23 mouse cellular contexts compared by ENCODE assay signal in the genomic region with DNA sequence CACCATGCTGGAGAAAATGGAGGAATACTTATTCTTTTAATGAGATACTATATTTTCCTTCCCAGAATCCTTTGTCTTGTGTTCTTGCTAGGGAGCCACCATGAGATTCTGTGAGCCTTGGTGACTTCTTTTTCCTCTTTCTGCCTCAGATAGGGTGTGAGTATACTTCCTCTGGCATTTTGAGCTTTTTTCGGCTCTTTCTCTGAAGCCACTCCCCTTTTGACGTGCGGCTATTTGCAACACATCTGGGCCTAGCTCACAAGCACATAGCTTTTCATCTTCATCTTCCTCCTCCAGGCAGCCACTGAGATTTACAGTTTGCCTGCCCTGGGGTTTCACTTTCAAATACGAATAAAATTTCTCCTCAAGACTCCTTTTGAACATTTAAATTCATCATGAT. TPM values are rescaled to one million over a fixed set of nuclear protein-coding genes. Genes with fewer than 3 reads are reported as not detected.
A peak's percentile ranks its signal among the peaks of the same experiment; 100 is the strongest.
DNase-seq lines count a peak whose midpoint lies in the region; ATAC-seq lines count a peak whose summit lies in the region.
"Had no signal": no experiment of that assay in that cellular context is flagged by ENCODE, and none has a peak within 500 bp of the region (broad histone marks: within the 10 kb centered on the region; RNA-seq: fewer than 3 reads in every experiment).

No protein-coding gene starts in this region.

- ATAC-seq in megakaryocyte, adult 5-6 weeks (ENCODE audit: poor library complexity, severe bottlenecking) = peak; percentile 77
- ATAC-seq: activated CD4-positive, CD25-positive, alpha-beta regulatory T cell, adult 4 months; forebrain, embryonic 15.5 days; hindbrain, postnatal 0 days; inflammation-experienced regulatory T-cells, adult 6 months had no signal

- DNase-seq in lung, postnatal 36 days = peak; percentile 46
- no peak for DNase-seq in lung, adult 18-20 months
- DNase-seq in c-Kit-positive CD71-negative TER-119-negative erythroid progenitor cells, embryonic 14.5 days (ENCODE audit: low read depth) = peak; percentile 10
- DNase-seq in gastrocnemius, postnatal 25 days = no peak
- no peak for DNase-seq in frontal cortex, postnatal 36 days (ENCODE audit: low spot score in 2 of 2)
- DNase-seq in gastrocnemius, adult 18-20 months (ENCODE audit: low spot score) = no peak
- DNase-seq: adrenal gland, adult 8-10 months; adrenal gland, postnatal 25 days; cerebellum, adult 11 months; cerebellum, adult 2 months; cerebellum, adult 9-11 months; cerebellum, postnatal 25 days; embryo, embryonic 11 days; gastrocnemius, adult 2 months; gastrocnemius, postnatal 14 days; heart, adult 2 months; heart, postnatal 4 days had no signal

RNA-seq across cellular contexts. Expression of a gene that starts 3.5 kb away (rescaled TPM):
- not detected in 2 replicates for total RNA-seq in megakaryocyte, adult 5-6 weeks (2015)
- total RNA-seq in megakaryocyte, adult 5-6 weeks (2017) = not detected in 2 replicates
- not detected for total RNA-seq in gastrocnemius, postnatal 25 days (2021)
- under 1 TPM in 1 of 2 experiments, not detected in 1; 0.14 TPM for total RNA-seq in gastrocnemius, adult 18-20 months (2021)
- total RNA-seq: adrenal gland, postnatal 25 days; gastrocnemius, postnatal 14 days; heart, adult 2 months; heart, postnatal 14 days; heart, postnatal 4 days; hindbrain, postnatal 0 days had no signal

RNA-seq across cellular contexts. Expression of a gene that starts 20.9 kb away (rescaled TPM):
- not detected in 2 replicates for total RNA-seq in megakaryocyte, adult 5-6 weeks (2015)
- total RNA-seq in megakaryocyte, adult 5-6 weeks (2017) = not detected in 2 replicates
- total RNA-seq in gastrocnemius, postnatal 25 days (2021) = not detected
- total RNA-seq in gastrocnemius, adult 18-20 months (2021) = not detected
- total RNA-seq: gastrocnemius, adult 2 months had no signal

RNA-seq across cellular contexts. Expression of a gene that starts 41.2 kb away (rescaled TPM):
- not detected in 2 replicates for total RNA-seq in megakaryocyte, adult 5-6 weeks (2015)
- not detected in 2 replicates for total RNA-seq in megakaryocyte, adult 5-6 weeks (2017)
- total RNA-seq in gastrocnemius, postnatal 25 days (2021) = 10 to 100 TPM in 1 of 2 experiments, 1 to 10 TPM in 1; 6.7 to 12.8 TPM
- total RNA-seq in gastrocnemius, adult 18-20 months (2021) = 10 to 100 TPM in 1 of 2 experiments, 1 to 10 TPM in 1; 5.0 to 10.8 TPM

Comparison
In these comparisons a context has a peak if more than half of its experiments do, and no peak if none do; other contexts are left out.
1. DNase-seq: peak in lung, postnatal 36 days (single experiment) and c-Kit-positive CD71-negative TER-119-negative erythroid progenitor cells, embryonic 14.5 days (single experiment); none in lung, adult 18-20 months (0 of 2), gastrocnemius, postnatal 25 days (single experiment), frontal cortex, postnatal 36 days (0 of 2) and gastrocnemius, adult 18-20 months (single experiment).
2. RNA of a gene that starts 41.2 kb away (total RNA-seq): 6.7 to 12.8 TPM in gastrocnemius, postnatal 25 days and 5.0 to 10.8 TPM in gastrocnemius, adult 18-20 months; not detected in megakaryocyte, adult 5-6 weeks; every median in the first group is over 4 times any median in the second.